Mouse (Mus musculus) stomach, embryonic 14.5 days (tissue): ENCODE measurements around the gene Poll. TPM values are rescaled to one million over a fixed set of nuclear protein-coding genes. Genes with fewer than 3 reads are reported as not detected.
A peak's percentile ranks its signal among the peaks of the same experiment; 100 is the strongest.

ENCODE experiments used
- ATAC-seq: fragments of 200-750 bp; cut with Nextera tagmentation; 2 replicates; pipeline ENCODE4 v1.8.0; 2017; ENCODE audit warnings: low read depth, moderate TSS enrichment; ENCODE audit not compliant: insufficient number of reproducible peaks, insufficient read depth, low FRiP score
- H3K27ac ChIP-seq: fragments of 300-500 bp; sonication (generic); 2 replicates; pipeline ENCODE4 v1.5.1; 2014; ENCODE audit warnings: mild to moderate bottlenecking, low read length, moderate library complexity, mixed read lengths
- H3K27me3 ChIP-seq: fragments of 300-500 bp; sonication (generic); 2 replicates; pipeline ENCODE4 v1.6.1; 2014; ENCODE audit warnings: low read length, control low read depth, mixed read lengths; ENCODE audit not compliant: control insufficient read depth, insufficient read depth
- H3K36me3 ChIP-seq: fragments of 300-500 bp; sonication (generic); 2 replicates; pipeline ENCODE4 v1.6.1; 2014; ENCODE audit warnings: mild to moderate bottlenecking, control low read depth, low read length, moderate library complexity, mixed read lengths; ENCODE audit not compliant: control insufficient read depth, insufficient read depth
- H3K4me1 ChIP-seq: fragments of 300-500 bp; sonication (generic); 2 replicates; pipeline ENCODE4 v1.6.1; 2014; ENCODE audit warnings: low read length, control low read depth, mixed read lengths; ENCODE audit not compliant: control insufficient read depth, insufficient read depth
- H3K4me2 ChIP-seq: fragments of 300-500 bp; sonication (generic); replicated peaks from 2 replicates; pipeline ENCODE4 v1.6.1; 2014; ENCODE audit warnings: low read depth, low read length, control low read depth
- H3K4me3 ChIP-seq: fragments of 300-500 bp; sonication (generic); 2 replicates; pipeline ENCODE4 v1.5.1; 2014; ENCODE audit warnings: low read depth, low read length, control low read depth
- H3K9ac ChIP-seq: fragments of 300-500 bp; sonication (generic); replicated peaks from 2 replicates; pipeline ENCODE4 v1.6.1; 2014; ENCODE audit warnings: low read depth, mild to moderate bottlenecking, control low read depth, low read length, moderate library complexity, mixed read lengths
- H3K9me3 ChIP-seq: fragments of 300-500 bp; sonication (generic); 2 replicates; pipeline ENCODE4 v1.6.1; 2016; ENCODE audit warnings: low read depth, low read length, control low read depth; ENCODE audit not compliant: control insufficient read depth
- WGBS: fragments of 180-500 bp; shearing (Covaris S2); extraction: QIAGEN DNeasy Blood & Tissue Kit; methylation state at CpG from one replicate; pipeline ENCODE4 v1.1.7; 2014; 5-methylcytosine and 5-hydroxymethylcytosine counted together
- polyA plus RNA-seq: library from polyadenylated mRNA; unstranded; fragments of >200 nt; fragmentation: Nextera tagmentation; extraction: Ambion mirVana; gene quantifications from 2 replicates; pipeline ENCODE4 v1.2.1, GENCODE M21; 2014

Poll gene
- polyA plus RNA-seq, 1 experiment from 2014 or later, result 12.5 TPM

- Histone ChIP-seq H3K36me3 (peaks cover 17% of the 10 kb centered on the region; the same call in 1 of the 2 replicates), H3K9me3 (no peaks in the 10 kb centered on the region), H3K4me2 (0 out of 2 replicates have a peak overlapping the region, but pooled peaks have one; percentile 6), H3K27ac (peak overlapping the region; percentile 22; the same call in 1 of the 2 replicates), H3K27me3 (no peaks in the 10 kb centered on the region), H3K9ac (no peak overlapping the region), H3K4me3 (no peak overlapping the region), H3K4me1 (peaks cover 18% of the 10 kb centered on the region)
- WGBS, result 30% methylated on average over 19 of the region's 19 CpGs
- no peak for ATAC-seq
These were observed 14.8 kb upstream of the Poll start for GRCm38 (mm10) chr19:45574941-45575631.

GRCm38 (mm10) chr19:45574339-45574898 is 14.1 kb upstream of the Poll start:
- Histone ChIP-seq H3K4me3 (no peak overlapping the region), H3K36me3 (peaks cover 15% of the 10 kb centered on the region; the same call in 1 of the 2 replicates), H3K27ac (no peak overlapping the region), H3K9me3 (no peaks in the 10 kb centered on the region), H3K9ac (no peak overlapping the region), H3K4me1 (peaks cover 21% of the 10 kb centered on the region), H3K27me3 (no peaks in the 10 kb centered on the region), H3K4me2 (no peak overlapping the region)
- no peak for ATAC-seq
- WGBS, result 63% methylated on average over 7 of the region's 7 CpGs

DNA sequence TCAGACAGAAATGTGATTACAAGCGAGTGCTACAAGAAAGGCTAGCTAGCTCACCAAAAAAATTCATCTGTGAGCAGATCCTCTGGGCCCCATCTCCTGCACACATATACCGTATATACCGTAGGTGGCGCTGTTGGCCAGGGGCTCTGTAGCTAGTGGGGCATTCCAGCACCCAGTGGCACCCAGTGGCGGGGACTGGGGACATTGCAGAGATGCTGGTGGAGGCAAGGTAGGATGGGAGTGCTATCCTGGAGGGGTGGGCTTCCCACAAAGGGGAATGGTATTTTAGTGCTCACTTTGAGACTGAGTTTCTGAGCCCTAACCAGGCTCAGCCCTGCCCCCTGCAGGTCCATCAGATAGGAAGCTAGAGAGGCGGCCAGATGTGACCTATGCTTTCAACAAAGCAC is 13.5 kb upstream of the Poll start:
- Histone ChIP-seq H3K4me2 (no peak overlapping the region), H3K4me3 (no peak overlapping the region), H3K27ac (no peak overlapping the region), H3K36me3 (peaks cover 9% of the 10 kb centered on the region; the same call in 1 of the 2 replicates), H3K9me3 (no peaks in the 10 kb centered on the region), H3K27me3 (no peaks in the 10 kb centered on the region), H3K9ac (no peak overlapping the region), H3K4me1 (peaks cover 21% of the 10 kb centered on the region)
- WGBS, result 22% methylated on average over 6 of the region's 6 CpGs
- 0 out of 2 replicates have a peak, but pooled peaks have one; percentile 24 for ATAC-seq

DNA sequence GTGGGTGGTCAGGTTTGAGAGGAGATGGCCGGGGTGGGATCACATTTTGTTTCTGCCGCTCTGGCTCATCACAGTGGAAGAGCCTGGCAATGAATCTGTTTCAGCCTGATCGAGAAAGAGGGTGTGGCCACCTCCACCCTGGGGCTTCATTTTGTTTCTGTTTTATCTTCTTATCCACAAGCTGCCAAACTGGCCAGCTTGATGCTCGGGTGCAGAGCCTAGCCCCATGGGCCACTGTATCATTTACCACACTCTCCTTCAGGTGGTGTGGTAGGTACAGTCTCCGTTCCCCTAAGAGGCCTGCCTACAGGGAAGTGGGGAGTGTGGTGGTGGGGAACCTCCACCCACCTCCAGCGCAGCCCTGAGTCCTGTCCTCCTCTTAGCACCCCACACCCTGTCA is 12.7 kb upstream of the Poll start:
- no peak overlapping the region for H3K9ac ChIP-seq
- H3K36me3 ChIP-seq, result peaks cover 2% of the 10 kb centered on the region; the same call in 1 of the 2 replicates
- no peaks in the 10 kb centered on the region for H3K27me3 ChIP-seq
- WGBS, result 77% methylated on average over 6 of the region's 6 CpGs
- no peak for ATAC-seq
- no peak overlapping the region for H3K4me3 ChIP-seq
- H3K4me2 ChIP-seq, result no peak overlapping the region
- H3K27ac ChIP-seq, result no peak overlapping the region
- peaks cover 21% of the 10 kb centered on the region for H3K4me1 ChIP-seq
- no peaks in the 10 kb centered on the region for H3K9me3 ChIP-seq

GRCm38 (mm10) chr19:45567367-45567766 is 7.0 kb upstream of the Poll start:
- Histone ChIP-seq H3K27ac (peak overlapping the region; percentile 15; the same call in 1 of the 2 replicates), H3K4me2 (no peak overlapping the region), H3K27me3 (no peaks in the 10 kb centered on the region), H3K9ac (no peak overlapping the region), H3K9me3 (no peaks in the 10 kb centered on the region), H3K4me1 (peaks cover 28% of the 10 kb centered on the region), H3K36me3 (no peaks in the 10 kb centered on the region), H3K4me3 (no peak overlapping the region)
- 27% methylated on average over 14 of the region's 14 CpGs for WGBS
- no peak for ATAC-seq

GRCm38 (mm10) chr19:45565925-45566715 is 5.8 kb upstream of the Poll start:
- Histone ChIP-seq H3K9me3 (no peaks in the 10 kb centered on the region), H3K4me1 (peaks cover 28% of the 10 kb centered on the region), H3K27ac (peak overlapping the region; percentile 39; the same call in 1 of the 2 replicates), H3K9ac (no peak overlapping the region), H3K27me3 (no peaks in the 10 kb centered on the region), H3K4me3 (no peak overlapping the region), H3K4me2 (no peak overlapping the region), H3K36me3 (no peaks in the 10 kb centered on the region)
- no peak for ATAC-seq
- 43% methylated on average over 15 of the region's 15 CpGs for WGBS

DNA sequence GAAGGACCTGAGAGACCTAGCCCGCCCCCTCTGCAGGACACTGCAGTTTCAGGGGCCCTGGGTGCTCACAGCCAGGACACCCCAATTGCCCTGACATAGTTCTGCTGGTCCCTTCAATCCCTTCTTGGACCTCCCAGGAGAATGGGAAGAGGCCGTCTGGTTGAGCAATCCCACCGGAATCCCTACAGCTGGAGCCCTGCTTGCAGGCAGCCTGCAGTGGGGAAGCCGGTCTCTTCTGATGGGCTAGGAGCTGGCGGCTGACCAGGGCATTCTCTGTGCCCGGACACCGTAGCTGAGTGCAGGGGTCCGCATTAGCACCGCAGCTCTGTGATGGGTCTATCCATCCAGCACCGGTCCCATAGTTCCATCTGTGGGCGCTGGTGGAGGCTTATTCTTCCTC is 6.2 kb downstream of the Poll start:
- no peak overlapping the region for H3K9ac ChIP-seq
- no peak overlapping the region for H3K4me3 ChIP-seq
- no peak overlapping the region for H3K4me2 ChIP-seq
- no peak overlapping the region for H3K27ac ChIP-seq
- no peaks in the 10 kb centered on the region for H3K27me3 ChIP-seq
- no peaks in the 10 kb centered on the region for H3K9me3 ChIP-seq
- H3K4me1 ChIP-seq, result peaks cover 12% of the 10 kb centered on the region
- 90% methylated on average over 11 of the region's 11 CpGs for WGBS
- ATAC-seq, result no peak; the same call in 1 of the 2 replicates
- H3K36me3 ChIP-seq, result peaks cover 5% of the 10 kb centered on the region

DNA sequence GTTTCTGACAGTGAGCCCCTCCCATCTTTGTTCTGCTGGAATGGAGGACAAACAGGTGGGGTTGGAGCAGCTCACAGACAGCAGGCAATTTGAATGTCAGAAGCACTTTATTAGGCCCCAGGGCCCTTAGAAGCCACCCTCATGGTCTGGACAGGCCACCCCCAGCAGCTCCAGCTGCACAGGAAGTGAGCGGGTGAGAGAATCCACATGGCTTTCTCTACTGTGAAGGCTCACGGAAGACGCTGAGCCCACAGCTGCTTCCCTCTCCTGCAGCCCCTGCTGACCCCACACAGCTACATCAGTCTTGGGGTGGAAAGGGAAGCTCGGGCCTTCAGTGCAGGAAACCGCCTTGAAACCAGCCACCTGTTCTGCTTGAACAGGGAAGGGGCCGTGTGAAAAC is 8.1 kb downstream of the Poll start:
- H3K9me3 ChIP-seq, result no peaks in the 10 kb centered on the region
- H3K4me2 ChIP-seq, result no peak overlapping the region
- H3K27me3 ChIP-seq, result no peaks in the 10 kb centered on the region
- peaks cover 12% of the 10 kb centered on the region for H3K4me1 ChIP-seq
- 0 out of 2 replicates have a peak overlapping the region, but pooled peaks have one; percentile 0 for H3K27ac ChIP-seq
- peaks cover 5% of the 10 kb centered on the region for H3K36me3 ChIP-seq
- ATAC-seq, result peak; percentile 76; the same call in 1 of the 2 replicates
- H3K4me3 ChIP-seq, result no peak overlapping the region
- 26% methylated on average over 6 of the region's 6 CpGs for WGBS
- no peak overlapping the region for H3K9ac ChIP-seq
